Mouse (Mus musculus) hindbrain, embryonic 10.5 days (tissue): ENCODE measurements at regions not wholly inside any gene's neighbourhood (a gene's known extent, or its start where the extent isn't known, plus 50 kb on each side); places are given as distances from the start of the nearest gene placed in this dataset.

ENCODE experiments used
- DNase-seq: peaks from one replicate; pipeline ENCODE4 v3.0.0-alpha.2; 2017; ENCODE audit warnings: low spot score
- H3K27ac ChIP-seq: fragments of 300-500 bp; sonication (generic); 2 replicates; pipeline ENCODE4 v1.5.1; 2016; ENCODE audit warnings: mild to moderate bottlenecking, moderate library complexity
- H3K27me3 ChIP-seq: fragments of 300-500 bp; sonication (generic); 2 replicates; pipeline ENCODE4 v1.6.1; 2016; ENCODE audit warnings: mild to moderate bottlenecking; ENCODE audit not compliant: poor library complexity, insufficient read depth, severe bottlenecking
- H3K36me3 ChIP-seq: fragments of 300-500 bp; sonication (generic); 2 replicates; pipeline ENCODE4 v1.6.1; 2016; ENCODE audit warnings: mild to moderate bottlenecking, moderate library complexity
- H3K4me1 ChIP-seq: fragments of 300-500 bp; sonication (generic); replicated peaks from 2 replicates; pipeline ENCODE4 v1.6.1; 2016; ENCODE audit warnings: mild to moderate bottlenecking
- H3K4me3 ChIP-seq: fragments of 300-500 bp; sonication (generic); 2 replicates; pipeline ENCODE4 v1.5.1; 2016; ENCODE audit warnings: mild to moderate bottlenecking, moderate library complexity
- H3K9me3 ChIP-seq: fragments of 300-500 bp; sonication (generic); 2 replicates; pipeline ENCODE4 v1.6.1; 2016; ENCODE audit warnings: mild to moderate bottlenecking, moderate library complexity
- WGBS: fragments of 180-500 bp; shearing (Covaris S2); methylation state at CpG from one replicate; pipeline ENCODE4 v1.1.7; 2016; 5-methylcytosine and 5-hydroxymethylcytosine counted together

GRCm38 (mm10) chr9:78964813-78965212, 349.5 kb downstream of the Cd109 start:
- Histone ChIP-seq H3K27ac (no peak overlapping the region), H3K36me3 (no peaks in the 10 kb centered on the region), H3K4me1 (no peaks in the 10 kb centered on the region), H3K4me3 (no peak overlapping the region), H3K9me3 (no peaks in the 10 kb centered on the region), H3K27me3 (no peaks in the 10 kb centered on the region)
- 49% methylated on average over 1 of the region's 1 CpGs for WGBS
- peak; percentile 4 for DNase-seq

- no peak for DNase-seq
- Histone ChIP-seq H3K27ac (no peak overlapping the region), H3K27me3 (no peaks in the 10 kb centered on the region), H3K9me3 (no peaks in the 10 kb centered on the region), H3K4me1 (no peaks in the 10 kb centered on the region), H3K36me3 (no peaks in the 10 kb centered on the region), H3K4me3 (no peak overlapping the region)
- WGBS = 74% methylated on average over 14 of the region's 14 CpGs
Measured at GRCm38 (mm10) chr9:78965226-78965950, 350.0 kb downstream of the Cd109 start.

GRCm38 (mm10) chr9:78971731-78972130, 356.4 kb downstream of the Cd109 start:
- Histone ChIP-seq H3K4me3 (no peak overlapping the region), H3K27me3 (no peaks in the 10 kb centered on the region), H3K4me1 (no peaks in the 10 kb centered on the region), H3K36me3 (no peaks in the 10 kb centered on the region), H3K9me3 (no peaks in the 10 kb centered on the region), H3K27ac (no peak overlapping the region)
- 85% methylated on average over 3 of the region's 3 CpGs for WGBS
- DNase-seq = no peak

- WGBS = 93% methylated on average over 2 of the region's 2 CpGs
Measured at GRCm38 (mm10) chr9:78983734-78984133, 368.4 kb downstream of the Cd109 start.

GRCm38 (mm10) chr9:78985184-78985864, 370.0 kb downstream of the Cd109 start:
- no peak overlapping the region for H3K4me3 ChIP-seq
- WGBS = 88% methylated on average over 5 of the region's 5 CpGs

More at GRCm38 (mm10) chr9:78983734-78984133, 368.4 kb downstream of the Cd109 start:
- no peaks in the 10 kb centered on the region for H3K4me1 ChIP-seq
- DNase-seq = no peak
- no peak overlapping the region for H3K27ac ChIP-seq
- no peaks in the 10 kb centered on the region for H3K27me3 ChIP-seq
- no peaks in the 10 kb centered on the region for H3K36me3 ChIP-seq
- H3K4me3 ChIP-seq = no peak overlapping the region
- H3K9me3 ChIP-seq = no peaks in the 10 kb centered on the region

GRCm38 (mm10) chr9:78991310-78991709, 376.0 kb downstream of the Cd109 start:
- no peak for DNase-seq
- Histone ChIP-seq H3K4me1 (no peaks in the 10 kb centered on the region), H3K36me3 (no peaks in the 10 kb centered on the region), H3K9me3 (no peaks in the 10 kb centered on the region), H3K4me3 (no peak overlapping the region), H3K27ac (no peak overlapping the region), H3K27me3 (no peaks in the 10 kb centered on the region)
- 69% methylated on average over 4 of the region's 4 CpGs for WGBS

More at GRCm38 (mm10) chr9:78985184-78985864, 370.0 kb downstream of the Cd109 start:
- Histone ChIP-seq H3K27ac (no peak overlapping the region), H3K27me3 (no peaks in the 10 kb centered on the region), H3K36me3 (no peaks in the 10 kb centered on the region), H3K4me1 (no peaks in the 10 kb centered on the region), H3K9me3 (no peaks in the 10 kb centered on the region)
- DNase-seq = no peak

GRCm38 (mm10) chr9:79001081-79001480, 385.7 kb downstream of the Cd109 start:
- Histone ChIP-seq H3K4me1 (no peaks in the 10 kb centered on the region), H3K4me3 (no peak overlapping the region), H3K27me3 (no peaks in the 10 kb centered on the region), H3K36me3 (no peaks in the 10 kb centered on the region), H3K27ac (no peak overlapping the region), H3K9me3 (no peaks in the 10 kb centered on the region)
- DNase-seq = no peak

- Histone ChIP-seq H3K27ac (no peak overlapping the region), H3K9me3 (no peaks in the 10 kb centered on the region), H3K27me3 (no peaks in the 10 kb centered on the region), H3K4me1 (no peaks in the 10 kb centered on the region), H3K4me3 (no peak overlapping the region), H3K36me3 (no peaks in the 10 kb centered on the region)
- no peak for DNase-seq
- 88% methylated on average over 1 of the region's 1 CpGs for WGBS
Measured at GRCm38 (mm10) chr9:79001930-79002329, 386.6 kb downstream of the Cd109 start.

GRCm38 (mm10) chr9:79004296-79004980, 389.1 kb downstream of the Cd109 start:
- Histone ChIP-seq H3K4me1 (no peaks in the 10 kb centered on the region), H3K4me3 (no peak overlapping the region), H3K27me3 (no peaks in the 10 kb centered on the region), H3K27ac (no peak overlapping the region), H3K9me3 (no peaks in the 10 kb centered on the region), H3K36me3 (no peaks in the 10 kb centered on the region)
- WGBS = 85% methylated on average over 3 of the region's 3 CpGs
- no peak for DNase-seq

GRCm38 (mm10) chr9:79022291-79022690, 406.9 kb downstream of the Cd109 start:
- H3K4me1 ChIP-seq = no peaks in the 10 kb centered on the region
- H3K9me3 ChIP-seq = no peaks in the 10 kb centered on the region
- H3K36me3 ChIP-seq = no peaks in the 10 kb centered on the region
- H3K4me3 ChIP-seq = no peak overlapping the region
- 89% methylated on average over 2 of the region's 2 CpGs for WGBS
- H3K27me3 ChIP-seq = no peaks in the 10 kb centered on the region
- no peak for DNase-seq
- no peak overlapping the region for H3K27ac ChIP-seq

- Histone ChIP-seq H3K36me3 (no peaks in the 10 kb centered on the region), H3K4me1 (no peaks in the 10 kb centered on the region), H3K9me3 (no peaks in the 10 kb centered on the region), H3K27me3 (no peaks in the 10 kb centered on the region), H3K4me3 (no peak overlapping the region), H3K27ac (no peak overlapping the region)
- no peak for DNase-seq
- WGBS = 91% methylated on average over 6 of the region's 6 CpGs
Measured at GRCm38 (mm10) chr9:79028234-79028633, 412.9 kb downstream of the Cd109 start.

GRCm38 (mm10) chr9:79029456-79029855, 414.1 kb downstream of the Cd109 start:
- DNase-seq = peak; percentile 5
- no peaks in the 10 kb centered on the region for H3K36me3 ChIP-seq
- no peak overlapping the region for H3K4me3 ChIP-seq
- WGBS = 79% methylated on average over 9 of the region's 9 CpGs
- no peaks in the 10 kb centered on the region for H3K27me3 ChIP-seq
- no peaks in the 10 kb centered on the region for H3K9me3 ChIP-seq
- no peaks in the 10 kb centered on the region for H3K4me1 ChIP-seq
- no peak overlapping the region for H3K27ac ChIP-seq

GRCm38 (mm10) chr9:79035677-79036076, 420.3 kb downstream of the Cd109 start:
- no peak for DNase-seq
- Histone ChIP-seq H3K4me3 (no peak overlapping the region), H3K27me3 (no peaks in the 10 kb centered on the region), H3K9me3 (no peaks in the 10 kb centered on the region), H3K27ac (no peak overlapping the region), H3K4me1 (no peaks in the 10 kb centered on the region), H3K36me3 (no peaks in the 10 kb centered on the region)
- WGBS = 77% methylated on average over 2 of the region's 2 CpGs
